Mouse (Mus musculus): ENCODE data around the gene St3gal3.

- TF ChIP-seq CTCF (IDR thresholded peaks at IDR 0.05; ENCODE audit: extremely low read depth, insufficient read depth, insufficient read length, insufficient replicate concordance) (no peak), POLR2A (IDR thresholded peaks at IDR 0.05; ENCODE audit: low read depth, low read length) (no peak)
Measured at GRCm38 (mm10) chr4:118105256-118106053, 29.3 kb downstream of the St3gal3 start.
